Mouse (Mus musculus): ENCODE results near the gene Amz2.

DNA sequence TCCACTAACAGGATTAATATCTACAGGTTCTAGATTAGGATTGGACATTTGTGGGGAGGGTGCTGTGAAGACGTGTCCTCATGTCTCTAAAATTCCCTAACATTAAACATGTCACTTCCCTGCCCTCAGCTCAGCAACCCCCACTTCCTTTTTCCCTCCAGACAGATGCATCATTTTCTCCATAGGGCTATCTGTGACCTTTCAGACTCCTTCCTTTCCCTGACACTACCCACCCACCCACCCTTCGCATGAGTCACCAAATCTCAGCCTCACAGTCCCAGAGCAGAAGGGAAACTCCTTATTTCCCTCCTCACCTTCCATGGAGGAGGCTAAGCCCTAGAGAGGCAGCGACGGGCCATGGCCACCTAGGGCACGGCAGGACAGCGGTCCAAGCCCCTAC lies 12.1 kb upstream of the Amz2 start, which contains the start of gene 9930022D16Rik:
- TF ChIP-seq CTCF (IDR thresholded peaks at IDR 0.05; ENCODE audit: low read depth, low read length) (no peak), POLR2A (IDR thresholded peaks at IDR 0.05; ENCODE audit: extremely low read depth, insufficient read depth, low read length) (no peak)
